Mouse (Mus musculus): ENCODE measurements around the gene Il27ra. TPM values are rescaled to one million over a fixed set of nuclear protein-coding genes. Genes with fewer than 3 reads are reported as not detected.

Il27ra gene
- total RNA-seq, 2 experiments from 2014 or later, result 0.15 to 0.52 TPM

GRCm38 (mm10) chr8:84066291-84066930, 24.0 kb upstream of the Il27ra start, which contains the start of gene Rfx1:
TSS of gene Rfx1 (plus strand) at chr8:84066834.
- peak; percentile 97 to 99 for DNase-seq
- intact Hi-C loops (cut with DNase I), result no loop called here

DNA sequence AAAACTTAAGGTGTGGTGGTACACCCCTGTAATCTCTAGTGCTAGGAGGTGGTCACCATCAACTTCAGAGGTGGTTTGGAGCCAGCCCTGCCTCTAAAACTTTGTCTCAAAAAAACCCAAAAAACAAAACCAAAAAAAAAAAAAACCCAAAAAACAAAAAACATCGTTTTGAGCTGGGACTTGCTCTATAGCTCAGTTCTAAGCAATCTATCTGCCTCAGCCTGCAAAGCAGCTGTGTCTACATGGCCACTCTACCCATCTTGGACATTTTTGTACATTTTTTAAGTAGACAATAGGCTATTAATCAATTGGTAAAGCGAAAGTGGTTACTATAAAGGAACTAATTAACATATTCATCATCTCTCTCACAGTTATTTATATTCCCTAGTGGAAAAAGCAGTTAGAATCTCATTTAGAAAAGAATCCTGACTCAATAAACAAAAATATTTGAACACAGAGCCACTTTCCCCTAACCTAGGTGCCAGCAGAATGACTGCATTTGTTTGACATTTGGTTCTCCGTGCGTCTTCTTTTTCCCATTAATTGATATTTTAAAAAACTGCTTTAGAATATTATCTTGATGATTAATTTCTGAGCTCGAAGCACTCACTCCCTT, 23.2 kb upstream of the Il27ra start:
- intact Hi-C loops (cut with DNase I), result no loop called here
- DNase-seq, result no peak

DNA sequence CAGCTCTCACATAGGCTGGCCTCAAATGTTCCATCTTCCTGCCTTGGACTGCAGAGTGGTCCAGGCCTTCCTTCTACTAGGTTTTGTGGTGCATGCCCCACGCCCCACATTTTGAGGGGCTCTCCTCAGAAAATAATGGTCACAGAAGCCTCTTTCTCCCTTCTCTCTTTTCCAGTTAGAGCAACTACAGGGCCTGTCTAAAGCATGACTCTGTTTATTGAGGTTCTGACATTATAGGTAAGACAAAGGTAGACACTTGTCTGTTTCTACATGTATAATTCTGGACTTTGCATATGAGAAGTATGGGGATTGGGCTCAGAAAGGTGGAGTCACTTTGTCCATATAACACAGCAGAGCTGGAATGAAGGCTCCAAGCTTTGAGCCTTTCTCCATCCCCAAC, 22.6 kb upstream of the Il27ra start, which contains the start of gene Gm10643:
Gm10643 (minus strand) TSS at position 101 of the 400 bp plus-strand sequence.
- intact Hi-C loops (cut with DNase I), result no loop called here
- no peak for DNase-seq

DNA sequence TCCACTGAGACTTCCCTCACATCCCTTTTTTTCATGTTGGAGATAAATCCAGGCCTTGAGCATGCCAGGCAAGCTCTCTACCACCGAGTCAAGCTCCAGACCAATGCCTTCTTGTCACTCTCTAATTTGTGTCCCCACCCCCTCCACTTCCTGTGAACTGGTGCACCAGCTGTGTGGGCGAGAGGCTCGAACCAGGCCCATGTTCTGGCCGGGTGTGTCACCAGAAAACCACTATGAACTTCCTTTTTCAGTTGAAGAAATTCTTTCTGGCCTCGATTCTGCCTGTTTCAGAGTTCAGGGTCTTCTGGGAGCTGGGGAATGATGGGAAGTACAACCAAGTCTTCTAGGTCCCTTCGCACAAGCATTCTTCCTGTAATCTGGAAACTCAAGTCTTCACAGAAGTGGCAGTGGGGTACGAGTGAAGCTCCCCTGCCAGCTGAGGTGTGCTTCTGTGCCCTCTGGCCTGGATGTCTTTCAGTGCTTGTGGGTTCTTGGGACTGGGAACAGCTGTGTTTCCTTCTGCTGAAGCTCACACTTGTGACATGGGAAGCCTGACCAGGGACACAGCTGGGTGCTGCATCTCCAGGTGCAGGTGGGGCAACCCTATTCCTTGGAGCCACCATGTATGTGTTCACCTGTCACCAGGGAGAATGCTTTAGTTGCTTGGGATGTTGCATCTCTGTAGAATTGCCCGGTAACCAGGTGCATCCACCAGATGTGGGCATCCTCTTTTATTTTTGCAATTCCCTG, 21.6 kb upstream of the Il27ra start:
- intact Hi-C loops (cut with DNase I), result no loop called here
- no peak for DNase-seq

DNA sequence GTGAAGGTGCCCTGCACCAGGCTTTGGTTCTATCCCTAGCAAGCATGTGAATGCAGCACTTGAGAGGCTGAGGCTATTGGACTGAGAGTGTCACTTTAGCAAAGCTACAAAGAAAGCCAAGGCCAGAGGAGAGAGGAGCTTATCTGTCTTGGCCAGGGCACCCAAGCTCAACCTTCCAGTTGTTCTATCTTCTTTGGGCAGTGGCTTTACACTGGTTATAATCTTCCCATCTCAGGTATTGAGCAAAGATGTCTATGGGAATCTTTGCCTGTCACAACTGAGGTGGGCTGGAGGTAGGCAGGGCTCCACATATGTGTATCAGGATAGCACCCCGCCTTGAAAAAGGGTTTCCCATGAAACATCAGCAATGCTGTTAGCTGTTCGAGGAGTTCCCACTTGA, 17.9 kb upstream of the Il27ra start:
- intact Hi-C loops (cut with DNase I), result no loop called here

DNA sequence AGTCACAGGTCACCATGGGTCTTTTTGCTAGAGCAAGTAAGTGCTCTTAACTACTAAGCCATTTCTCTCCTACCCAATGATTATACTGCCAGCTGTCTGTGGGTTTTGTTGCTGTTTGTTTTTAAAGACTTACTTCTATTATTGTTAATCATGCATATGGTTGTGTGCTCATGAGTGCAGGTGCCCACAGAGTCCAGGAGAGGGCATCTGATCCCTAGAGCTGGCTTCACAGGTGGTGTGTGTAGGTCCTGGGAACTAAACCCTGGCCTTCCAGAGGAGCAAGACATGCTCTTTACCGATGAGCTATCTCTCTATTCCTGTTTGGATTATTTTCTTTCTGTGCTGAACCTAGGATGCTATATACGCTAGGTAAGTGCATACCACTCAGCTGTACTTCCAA, 16.8 kb upstream of the Il27ra start:
- intact Hi-C loops (cut with DNase I), result no loop called here
- DNase-seq, result no peak

More for the DNA sequence above, 17.9 kb upstream of the Il27ra start:
- DNase-seq, result no peak

DNA sequence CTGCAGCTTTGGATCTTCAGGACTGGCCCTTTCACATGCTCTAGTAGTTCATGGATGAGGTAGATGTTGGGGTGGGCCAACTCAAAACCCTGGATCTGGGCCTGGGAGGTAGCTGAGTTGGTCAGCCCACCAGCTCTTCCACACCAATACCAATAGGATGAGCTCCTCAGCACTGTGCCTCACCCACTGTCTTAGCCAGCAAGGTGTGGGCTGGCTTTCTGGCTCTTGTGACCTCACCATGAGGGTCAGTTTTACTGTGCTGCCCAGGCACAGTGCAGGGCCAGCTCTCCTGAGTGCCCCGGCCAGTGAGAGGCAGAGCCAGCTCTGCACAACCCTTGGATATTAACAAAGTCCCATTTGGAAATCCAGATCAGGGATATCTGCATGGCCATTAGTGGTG, 15.4 kb upstream of the Il27ra start:
- intact Hi-C loops (cut with DNase I), result no loop called here
- no peak for DNase-seq

- no peak for DNase-seq
- intact Hi-C loops (cut with DNase I), result no loop called here
Observed at GRCm38 (mm10) chr8:84053229-84053628, 10.8 kb upstream of the Il27ra start.

DNA sequence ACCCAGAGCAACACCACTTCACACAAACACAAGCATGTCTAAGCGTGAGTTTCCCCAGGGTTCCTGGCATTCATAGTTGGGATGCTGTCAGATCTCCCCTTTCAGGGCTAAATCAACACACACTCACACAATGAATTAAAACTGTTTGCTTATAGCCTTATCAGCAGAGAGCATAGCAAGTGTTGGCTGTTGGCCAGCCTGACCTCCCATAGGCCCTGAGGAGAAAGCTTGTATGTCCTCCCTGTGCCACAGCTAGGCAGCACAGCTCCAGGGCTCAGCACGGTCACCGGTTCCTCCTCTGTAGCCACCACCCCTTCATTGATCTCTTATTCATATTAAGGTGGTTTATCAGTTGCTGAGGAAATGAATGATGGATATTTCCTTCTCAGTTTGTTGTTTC, 10.4 kb upstream of the Il27ra start:
- DNase-seq, result no peak
- intact Hi-C loops (cut with DNase I), result no loop called here

DNA sequence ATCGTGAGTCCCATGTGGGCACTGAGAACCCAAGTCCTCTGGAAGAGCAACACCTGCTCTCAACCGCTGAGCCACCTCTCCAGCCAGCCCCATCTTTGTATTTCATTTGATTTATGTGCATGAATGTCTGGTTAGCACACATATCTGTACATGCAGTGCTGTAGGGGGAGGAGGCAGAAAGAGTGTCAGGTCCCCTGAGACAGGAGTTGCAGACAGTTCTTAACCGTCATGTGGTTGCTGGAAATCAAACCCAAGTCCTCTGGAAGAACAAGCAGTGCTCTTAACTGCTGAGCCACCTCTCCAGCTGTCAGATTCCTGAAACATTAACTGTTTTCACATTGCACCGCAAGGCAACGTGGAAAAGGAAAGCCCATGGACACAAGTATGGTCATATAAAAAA, 5.8 kb upstream of the Il27ra start:
- intact Hi-C loops (cut with DNase I), result loop anchor here (10.0 kb wide), 1 partner anchor 537 kb away; no protein-coding TSS in a partner anchor
- DNase-seq, result no peak

- intact Hi-C loops (cut with DNase I), result loop anchor here (10.0 kb wide), 1 partner anchor 538 kb away; no protein-coding TSS in a partner anchor
Observed at GRCm38 (mm10) chr8:84046505-84046904, 4.1 kb upstream of the Il27ra start.

GRCm38 (mm10) chr8:84044900-84045299, 2.5 kb upstream of the Il27ra start, which contains the start of gene Rln3:
TSS of gene Rln3 (minus strand) at chr8:84045000.
- DNase-seq, result no peak
- intact Hi-C loops (cut with DNase I), result loop anchor here (5.0 to 10.0 kb wide), 3 partner anchors 137 to 540 kb away; no protein-coding TSS in a partner anchor

More at GRCm38 (mm10) chr8:84046505-84046904, 4.1 kb upstream of the Il27ra start:
- no peak for DNase-seq

- no peak for DNase-seq
- intact Hi-C loops (cut with DNase I), result loop anchor here (5.0 to 10.0 kb wide), 3 partner anchors 138 to 541 kb away; no protein-coding TSS in a partner anchor
Observed at GRCm38 (mm10) chr8:84044103-84044502, 1.7 kb upstream of the Il27ra start.

DNA sequence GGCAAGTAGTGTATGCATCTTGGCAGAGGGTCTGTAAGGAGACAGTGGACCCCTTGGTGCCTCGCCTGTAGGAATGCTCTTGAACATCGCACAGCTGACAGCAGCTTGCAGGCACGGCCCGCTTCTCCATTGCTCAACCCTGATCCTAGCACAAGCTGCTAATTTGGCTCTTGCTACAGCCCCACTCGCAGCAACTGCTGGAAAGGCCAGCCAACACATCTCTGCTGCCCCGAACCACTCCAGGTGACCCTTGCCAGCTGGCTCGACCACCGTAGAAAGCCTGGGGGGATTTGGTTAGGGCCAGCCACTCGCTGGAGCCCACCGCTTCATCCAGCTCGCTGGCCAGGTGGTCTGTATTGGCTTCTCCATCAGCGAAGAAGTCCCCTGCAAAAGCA, 556 bp upstream of the Il27ra start:
- DNase-seq, result no peak

DNA sequence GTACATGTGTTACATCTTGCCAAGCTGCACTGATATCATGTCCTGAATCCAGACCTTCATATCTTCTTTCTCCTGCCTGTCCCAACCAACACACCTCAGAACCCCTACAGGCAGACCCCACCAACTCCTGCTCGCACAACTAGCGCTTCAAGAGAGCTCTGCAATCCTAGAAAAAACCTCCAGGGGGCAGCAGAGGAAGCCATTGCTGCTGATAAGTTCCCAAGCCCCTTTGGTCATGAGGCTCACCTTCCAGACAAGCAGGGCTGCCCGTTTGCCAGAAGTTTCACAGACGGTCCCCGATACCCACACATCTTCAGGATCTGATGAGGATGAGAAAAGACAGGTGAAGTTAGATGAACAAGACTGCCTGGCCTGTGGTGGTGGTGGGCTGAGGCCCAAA, 3.3 kb downstream of the Il27ra start:
- intact Hi-C loops (cut with DNase I), result loop anchor here (2.0 to 5.0 kb wide), 2 partner anchors 172 to 318 kb away; no protein-coding TSS in a partner anchor
- DNase-seq, result peak; percentile 39 to 51

More for the DNA sequence above, 556 bp upstream of the Il27ra start:
- intact Hi-C loops (cut with DNase I), result loop anchor here (5.0 to 10.0 kb wide), 3 partner anchors 139 to 542 kb away; no protein-coding TSS in a partner anchor

DNA sequence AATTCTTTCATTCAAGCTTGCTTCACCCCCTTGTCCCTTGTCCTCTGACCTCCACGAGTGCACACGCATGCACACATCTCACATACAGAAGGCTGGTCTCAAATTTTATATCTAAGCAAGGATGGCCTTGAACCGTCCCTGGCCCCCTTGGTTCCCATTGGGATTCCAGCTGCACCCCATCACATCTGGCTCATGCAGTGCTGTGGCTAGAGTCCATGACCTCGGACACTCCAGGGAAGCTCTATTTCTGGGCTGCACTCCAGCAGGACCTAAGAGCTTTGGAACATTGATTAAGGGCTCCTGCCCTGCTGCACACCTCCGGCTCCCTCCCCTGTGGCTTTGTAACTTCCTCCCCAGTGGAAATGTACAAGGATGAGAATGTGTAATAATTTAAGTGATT, 4.4 kb downstream of the Il27ra start:
- intact Hi-C loops (cut with DNase I), result loop anchor here (2.0 to 5.0 kb wide), 2 partner anchors 173 to 319 kb away; no protein-coding TSS in a partner anchor
- no peak for DNase-seq

DNA sequence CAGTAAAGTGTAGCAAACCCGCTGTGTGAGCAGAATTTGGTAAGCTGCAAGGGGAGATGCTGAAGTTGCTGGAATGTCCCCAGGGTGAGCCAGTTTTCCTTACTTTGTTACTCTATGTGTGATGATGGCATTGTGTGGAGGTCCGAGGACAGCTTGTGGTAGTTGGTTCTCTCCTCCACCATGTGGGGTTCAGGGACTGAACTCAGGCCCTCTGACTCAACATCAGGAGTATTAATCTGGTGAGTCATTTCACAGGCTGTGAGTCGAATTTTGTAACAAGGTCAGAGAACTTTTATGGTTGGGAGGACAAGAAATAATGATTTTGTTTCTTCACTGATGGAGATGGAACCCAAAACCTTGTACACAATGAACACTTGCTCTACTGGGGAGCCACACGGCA, 9.6 kb downstream of the Il27ra start:
- intact Hi-C loops (cut with DNase I), result no loop called here
- no peak for DNase-seq

DNA sequence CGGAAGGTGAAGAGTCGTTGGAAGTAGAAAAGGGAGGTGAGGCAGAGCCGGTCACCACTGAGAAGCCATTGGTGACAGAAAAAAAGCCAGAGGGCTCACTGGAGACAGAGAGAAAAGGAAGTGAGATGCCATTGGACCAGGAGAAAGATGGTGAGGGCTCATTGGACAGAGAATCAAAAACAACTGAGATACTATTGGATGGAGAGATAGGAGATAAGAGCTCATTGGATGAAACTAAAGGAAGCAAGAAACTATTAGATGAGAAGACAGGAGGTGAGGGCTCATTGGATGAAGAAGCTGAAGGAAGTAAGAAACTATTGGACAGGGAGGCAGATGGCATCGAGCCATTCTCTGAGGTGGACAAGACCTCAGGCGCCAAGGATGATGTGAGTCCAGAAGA, 13.1 kb downstream of the Il27ra start:
- no peak for DNase-seq
- intact Hi-C loops (cut with DNase I), result loop anchor here (2.0 kb wide), 1 partner anchor 22 kb away; no protein-coding TSS in a partner anchor

GRCm38 (mm10) chr8:84027449-84027848, 14.9 kb downstream of the Il27ra start:
- intact Hi-C loops (cut with DNase I), result no loop called here
- DNase-seq, result no peak

DNA sequence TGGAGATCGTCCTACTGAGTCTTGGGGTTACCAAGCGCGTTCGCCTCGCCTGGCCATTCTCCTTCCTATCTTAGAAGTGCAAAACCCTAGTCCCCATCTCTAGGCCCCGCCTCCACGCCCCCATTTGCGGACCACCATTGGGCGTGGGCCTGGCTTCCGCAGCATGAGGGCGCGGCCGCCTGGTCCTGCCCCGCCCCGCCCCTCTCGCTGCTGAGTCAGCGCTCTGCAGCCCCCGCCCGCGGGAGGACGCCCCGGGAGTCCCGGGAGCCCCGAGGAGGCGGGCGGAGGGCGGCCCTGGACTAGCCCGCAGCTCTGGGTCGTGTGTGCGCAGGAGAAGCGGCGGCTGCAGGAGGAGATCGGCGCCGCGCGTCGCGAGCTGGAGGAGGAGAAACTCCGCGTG, 16.5 kb downstream of the Il27ra start:
- intact Hi-C loops (cut with DNase I), result no loop called here
- no peak for DNase-seq

- peak in 1 of 2 experiments; percentile 54 for DNase-seq
- intact Hi-C loops (cut with DNase I), result no loop called here
Observed at GRCm38 (mm10) chr8:84024171-84024570, 18.2 kb downstream of the Il27ra start.

All from gastrocnemius, postnatal 36 days (tissue).